Mouse (Mus musculus) lung, embryonic 15.5 days (tissue): Measurements from ENCODE around the gene Capn8. TPM values are rescaled to one million over a fixed set of nuclear protein-coding genes. Genes with fewer than 3 reads are reported as not detected.

ENCODE experiments used
- ATAC-seq: fragments of 200-750 bp; cut with Nextera tagmentation; 2 replicates; pipeline ENCODE4 v1.8.0; 2017; ENCODE audit warnings: moderate number of reproducible peaks, borderline replicate concordance; ENCODE audit not compliant: low FRiP score, low TSS enrichment; ENCODE audit errors: extremely low read depth
- H3K27ac ChIP-seq: fragments of 300-500 bp; sonication (generic); 2 replicates; pipeline ENCODE4 v1.5.1; 2015; ENCODE audit warnings: moderate library complexity, mild to moderate bottlenecking, inconsistent platforms
- H3K27me3 ChIP-seq: fragments of 300-500 bp; sonication (generic); 2 replicates; pipeline ENCODE4 v1.6.1; 2015; ENCODE audit warnings: inconsistent platforms
- H3K36me3 ChIP-seq: fragments of 300-500 bp; sonication (generic); 2 replicates; pipeline ENCODE4 v1.6.1; 2015; ENCODE audit warnings: inconsistent platforms
- H3K4me1 ChIP-seq: fragments of 300-500 bp; sonication (generic); 2 replicates; pipeline ENCODE4 v1.6.1; 2015; ENCODE audit warnings: inconsistent platforms
- H3K4me2 ChIP-seq: fragments of 300-500 bp; sonication (generic); 2 replicates; pipeline ENCODE4 v1.6.1; 2015; ENCODE audit warnings: inconsistent platforms, mild to moderate bottlenecking, moderate library complexity
- H3K4me3 ChIP-seq: fragments of 300-500 bp; sonication (generic); 2 replicates; pipeline ENCODE4 v1.5.1; 2015; ENCODE audit warnings: mild to moderate bottlenecking, inconsistent platforms
- H3K9ac ChIP-seq: fragments of 300-500 bp; sonication (generic); 2 replicates; pipeline ENCODE4 v1.6.1; 2015; ENCODE audit warnings: inconsistent platforms
- H3K9me3 ChIP-seq: fragments of 300-500 bp; sonication (generic); 2 replicates; pipeline ENCODE4 v1.6.1; 2016; ENCODE audit warnings: inconsistent platforms
- WGBS: fragments of 180-500 bp; shearing (Covaris S2); methylation state at CpG from one replicate; pipeline ENCODE4 v1.1.7; 2015; 5-methylcytosine and 5-hydroxymethylcytosine counted together
- polyA plus RNA-seq: library from polyadenylated mRNA; unstranded; fragments of >200 nt; fragmentation: Nextera tagmentation; extraction: Ambion mirVana; gene quantifications from 2 replicates; pipeline ENCODE4 v1.2.1, GENCODE M21; 2015

Capn8 gene
- polyA plus RNA-seq, 1 experiment from 2014 or later, result not detected

DNA sequence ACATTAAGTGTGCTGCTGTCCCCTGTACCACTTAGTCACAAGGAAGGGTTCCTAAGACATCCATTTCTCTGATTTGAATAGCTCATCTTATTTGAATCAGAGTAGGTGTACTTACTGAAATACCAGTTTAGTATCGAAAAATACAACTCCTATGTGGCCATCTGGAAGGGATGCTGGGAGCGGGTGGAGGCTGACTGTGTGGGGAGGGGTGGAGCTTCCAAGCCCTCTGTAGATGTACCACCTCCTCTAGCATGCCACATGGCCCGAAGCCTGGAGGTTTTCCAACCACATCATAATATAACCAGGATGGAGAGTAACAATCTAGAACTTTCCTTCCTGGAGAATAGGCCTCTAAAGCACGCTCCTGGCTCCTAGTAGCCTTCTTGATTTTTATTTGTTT is 6.5 kb upstream of the Capn8 start:
- H3K27me3 ChIP-seq, result no peaks in the 10 kb centered on the region; the same call in 1 of the 2 replicates
- no peaks in the 10 kb centered on the region for H3K9me3 ChIP-seq
- no peak overlapping the region for H3K9ac ChIP-seq
- no peak overlapping the region for H3K27ac ChIP-seq
- peaks cover 19% of the 10 kb centered on the region for H3K4me1 ChIP-seq
- WGBS, result 78% methylated on average over 4 of the region's 4 CpGs
- no peak for ATAC-seq
- no peak overlapping the region for H3K4me2 ChIP-seq
- no peak overlapping the region for H3K4me3 ChIP-seq
- H3K36me3 ChIP-seq, result no peaks in the 10 kb centered on the region

DNA sequence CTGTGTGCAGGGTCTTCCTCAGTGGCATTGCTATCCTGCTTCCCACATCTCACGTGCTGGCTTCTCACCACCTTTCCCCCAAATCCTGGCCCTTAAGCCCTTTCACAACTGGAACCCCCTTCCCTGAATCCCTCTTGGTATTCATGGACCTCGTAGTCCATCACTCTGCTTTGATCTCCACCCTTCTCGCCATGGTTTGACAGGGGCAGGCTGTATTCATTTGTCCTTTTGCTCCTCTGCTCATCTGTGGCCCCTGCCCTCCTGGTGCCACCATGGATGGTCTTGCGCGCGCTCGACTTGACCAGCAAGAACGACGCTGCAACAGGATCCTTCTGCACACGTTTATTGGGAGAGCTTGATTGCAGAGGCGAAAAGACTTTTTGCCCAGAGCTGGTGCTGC is 5.3 kb upstream of the Capn8 start:
- no peak overlapping the region for H3K9ac ChIP-seq
- WGBS, result 79% methylated on average over 11 of the region's 11 CpGs
- no peak overlapping the region for H3K4me2 ChIP-seq
- H3K4me1 ChIP-seq, result peaks cover 22% of the 10 kb centered on the region
- H3K4me3 ChIP-seq, result no peak overlapping the region
- no peaks in the 10 kb centered on the region; the same call in 1 of the 2 replicates for H3K27me3 ChIP-seq
- no peaks in the 10 kb centered on the region for H3K9me3 ChIP-seq
- no peak overlapping the region for H3K27ac ChIP-seq
- ATAC-seq, result no peak
- no peaks in the 10 kb centered on the region for H3K36me3 ChIP-seq

DNA sequence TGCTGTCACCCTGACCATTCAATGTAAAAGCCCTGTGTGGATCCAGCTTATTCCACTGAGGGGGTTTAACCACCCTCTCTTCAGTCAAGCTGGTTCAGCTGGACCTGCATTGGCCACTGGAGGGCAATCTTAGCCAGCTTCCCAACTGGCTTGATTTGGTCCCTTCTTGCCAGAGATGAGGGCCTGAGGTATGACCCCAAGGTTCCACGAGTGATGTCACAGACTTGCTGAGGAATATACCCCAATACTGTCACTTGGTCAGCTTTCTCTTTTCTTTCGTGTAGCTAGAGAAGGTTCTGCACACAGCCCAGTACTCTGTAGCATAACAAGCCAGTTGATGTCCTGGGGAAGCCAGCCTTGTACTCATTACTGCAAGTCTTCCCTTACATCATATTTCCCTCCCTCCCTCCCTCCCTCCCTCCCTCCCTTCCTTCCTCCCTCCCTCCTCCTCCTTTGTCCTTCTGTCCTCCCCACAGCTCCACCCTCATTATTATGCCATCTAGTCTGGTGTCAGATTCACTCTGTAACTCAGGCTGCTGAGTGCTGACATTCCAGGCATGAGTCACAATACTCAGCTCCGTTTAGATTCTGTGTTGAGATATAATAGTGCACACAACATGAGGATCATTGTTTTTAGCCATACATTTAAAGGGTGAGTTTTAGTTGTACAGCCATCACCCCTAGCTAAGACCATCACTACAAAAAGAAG is 4.3 kb upstream of the Capn8 start:
- Histone ChIP-seq H3K9ac (no peak overlapping the region), H3K4me2 (no peak overlapping the region), H3K27ac (no peak overlapping the region), H3K4me3 (no peak overlapping the region), H3K4me1 (peaks cover 22% of the 10 kb centered on the region), H3K27me3 (no peaks in the 10 kb centered on the region; the same call in 1 of the 2 replicates), H3K36me3 (no peaks in the 10 kb centered on the region), H3K9me3 (no peaks in the 10 kb centered on the region)
- peak; percentile 28; the same call in 1 of the 2 replicates for ATAC-seq
- 11% methylated on average over 3 of the region's 3 CpGs for WGBS

DNA sequence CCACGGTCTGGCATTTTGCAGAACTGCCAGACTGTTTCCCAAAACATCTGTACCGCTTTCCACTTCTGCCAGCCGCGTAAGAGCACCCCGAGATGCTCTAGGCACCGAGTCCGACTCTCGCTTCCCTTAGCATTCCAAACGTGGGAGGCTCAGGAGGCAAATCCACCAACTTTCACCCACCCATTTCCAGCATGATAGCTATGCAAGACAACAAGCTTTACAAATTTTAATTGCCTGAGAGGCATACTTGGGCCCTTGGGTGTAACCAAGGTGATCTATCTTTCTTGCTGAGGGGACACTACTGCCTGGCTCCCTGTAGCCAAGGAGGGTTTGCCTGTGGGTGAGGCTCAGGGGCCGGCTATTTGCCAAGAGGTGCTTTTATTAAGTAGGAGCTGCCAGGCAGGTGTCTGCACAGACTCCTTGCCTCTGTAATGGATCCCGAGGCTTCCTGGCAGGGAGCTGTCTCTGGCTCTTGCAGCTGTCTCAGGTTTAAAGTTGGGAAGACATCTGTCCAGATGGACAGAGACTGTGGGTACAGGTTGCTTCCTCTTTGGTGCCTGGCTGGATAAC is 2.8 kb upstream of the Capn8 start:
- peak overlapping the region; percentile 35; the same call in 1 of the 2 replicates for H3K27ac ChIP-seq
- H3K4me3 ChIP-seq, result no peak overlapping the region
- 72% methylated on average over 11 of the region's 11 CpGs for WGBS
- no peaks in the 10 kb centered on the region; the same call in 1 of the 2 replicates for H3K27me3 ChIP-seq
- H3K9me3 ChIP-seq, result no peaks in the 10 kb centered on the region
- ATAC-seq, result no peak
- peak overlapping the region; percentile 20 for H3K4me2 ChIP-seq
- peaks cover 22% of the 10 kb centered on the region for H3K4me1 ChIP-seq
- H3K9ac ChIP-seq, result no peak overlapping the region
- no peaks in the 10 kb centered on the region for H3K36me3 ChIP-seq

DNA sequence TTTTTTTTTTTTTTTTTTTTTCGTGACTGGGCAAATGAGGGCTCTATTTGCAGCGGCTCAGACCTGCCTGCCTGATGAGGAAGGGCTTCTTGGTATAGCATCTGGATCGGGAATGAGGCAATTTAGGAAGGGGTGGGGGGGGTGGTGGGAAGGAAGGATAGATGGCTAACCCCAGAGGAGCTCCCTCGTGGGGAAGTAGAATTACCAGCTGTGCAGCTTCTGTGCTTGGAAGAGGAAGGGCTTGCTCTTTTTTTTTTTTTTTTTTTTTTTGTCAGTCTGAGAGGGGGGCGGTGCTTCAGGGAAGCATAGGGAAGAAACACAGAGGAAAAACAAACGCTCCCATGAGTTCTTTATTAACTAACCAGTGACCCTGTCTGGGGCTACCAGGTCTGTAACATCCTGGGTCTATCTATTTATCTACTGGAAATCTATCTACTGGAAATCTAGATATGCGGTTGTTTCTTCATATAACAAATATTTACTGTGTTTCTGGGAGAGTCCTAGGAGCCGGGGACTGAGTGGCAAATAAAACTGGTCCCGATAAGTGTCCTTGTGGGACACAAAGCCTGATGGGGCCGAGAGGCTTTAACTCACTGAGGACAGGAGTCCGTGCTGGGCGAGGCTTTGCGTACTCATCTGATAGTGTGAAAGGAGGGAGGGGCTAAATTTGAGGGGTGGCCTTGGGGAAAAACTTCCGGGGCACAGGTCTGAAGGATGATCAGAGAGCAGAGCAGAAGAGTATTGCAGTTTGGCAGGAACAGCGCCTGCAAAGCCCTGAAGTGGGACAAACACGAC is 2.0 kb upstream of the Capn8 start:
- Histone ChIP-seq H3K4me2 (peak overlapping the region; percentile 20), H3K4me1 (peaks cover 22% of the 10 kb centered on the region), H3K36me3 (no peaks in the 10 kb centered on the region), H3K27ac (peak overlapping the region; percentile 35; the same call in 1 of the 2 replicates), H3K4me3 (no peak overlapping the region), H3K27me3 (no peaks in the 10 kb centered on the region; the same call in 1 of the 2 replicates), H3K9me3 (no peaks in the 10 kb centered on the region), H3K9ac (no peak overlapping the region)
- ATAC-seq, result 0 out of 2 replicates have a peak, but pooled peaks have one; percentile 31
- WGBS, result 23% methylated on average over 16 of the region's 16 CpGs

DNA sequence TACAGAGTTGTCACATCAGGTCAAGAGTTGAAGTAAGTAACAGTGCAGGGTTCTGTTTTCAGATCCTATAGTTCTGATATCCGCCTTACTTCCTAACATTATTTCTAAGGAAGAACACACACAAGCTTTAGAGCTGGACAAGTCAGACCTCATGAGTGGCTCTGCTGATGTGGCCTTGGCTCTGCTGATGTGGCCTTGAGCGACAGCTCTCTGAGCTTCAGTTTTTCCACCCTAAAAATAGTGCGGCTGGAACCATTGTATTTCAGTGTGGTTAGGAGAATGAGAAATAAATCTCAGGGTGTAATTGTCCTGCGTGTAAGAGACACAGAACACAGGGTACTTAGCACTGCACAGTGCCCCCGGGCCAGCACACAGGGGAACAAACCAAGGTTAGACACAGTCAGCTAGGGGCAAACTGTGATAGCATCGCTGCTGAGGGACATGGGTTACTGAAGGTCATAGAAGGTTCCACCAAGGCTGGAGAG is 586 bp downstream of the Capn8 start:
- H3K4me2 ChIP-seq, result no peak overlapping the region
- H3K4me1 ChIP-seq, result peaks cover 22% of the 10 kb centered on the region
- no peak overlapping the region for H3K4me3 ChIP-seq
- ATAC-seq, result no peak
- H3K9ac ChIP-seq, result no peak overlapping the region
- H3K36me3 ChIP-seq, result no peaks in the 10 kb centered on the region
- H3K9me3 ChIP-seq, result no peaks in the 10 kb centered on the region
- H3K27me3 ChIP-seq, result no peaks in the 10 kb centered on the region; the same call in 1 of the 2 replicates
- no peak overlapping the region for H3K27ac ChIP-seq
- WGBS, result 85% methylated on average over 6 of the region's 6 CpGs

DNA sequence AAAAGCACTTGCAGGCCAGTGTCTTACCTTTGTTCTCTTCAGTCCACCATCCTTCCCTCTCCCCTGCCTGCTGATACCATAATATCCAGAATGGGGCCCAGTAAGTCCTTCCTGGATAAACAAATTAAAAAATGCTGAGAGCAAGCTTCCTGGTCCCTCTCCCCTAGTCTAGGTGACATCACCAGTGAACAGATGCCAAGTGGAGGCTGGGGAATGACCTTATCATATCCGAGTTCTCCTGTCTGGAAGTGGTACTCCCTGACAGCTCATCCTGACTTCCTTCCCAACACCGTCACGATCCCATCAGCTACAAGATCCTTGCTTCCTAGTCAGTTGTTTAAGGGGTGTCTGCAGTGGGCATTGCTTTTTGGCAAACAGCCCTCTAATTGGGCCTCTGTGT is 6.3 kb downstream of the Capn8 start:
- Histone ChIP-seq H3K27ac (no peak overlapping the region), H3K36me3 (no peaks in the 10 kb centered on the region), H3K9me3 (no peaks in the 10 kb centered on the region), H3K4me1 (peaks cover 21% of the 10 kb centered on the region), H3K4me3 (no peak overlapping the region), H3K4me2 (no peak overlapping the region), H3K9ac (no peak overlapping the region), H3K27me3 (no peaks in the 10 kb centered on the region)
- WGBS, result 43% methylated on average over 3 of the region's 3 CpGs
- no peak for ATAC-seq

DNA sequence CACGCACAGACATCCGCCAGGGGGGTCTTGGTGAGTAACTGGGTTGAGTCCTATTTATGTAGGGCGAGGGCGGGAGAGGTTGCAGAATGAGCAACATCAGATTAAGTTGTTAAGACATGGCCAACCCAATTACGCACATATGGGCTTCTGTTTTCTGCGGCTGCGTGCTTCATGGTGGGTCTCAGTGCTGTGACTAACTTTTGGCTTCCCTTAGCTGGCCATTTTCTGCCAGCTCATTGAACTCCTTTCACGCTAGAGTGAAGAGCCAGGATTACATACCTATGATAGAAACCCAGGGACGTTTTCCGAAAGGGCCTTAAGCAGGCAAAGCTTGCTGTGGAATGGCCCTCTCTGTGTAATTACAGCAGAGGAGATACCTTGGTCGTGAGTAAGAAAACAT is 7.2 kb downstream of the Capn8 start:
- no peak overlapping the region for H3K27ac ChIP-seq
- H3K4me2 ChIP-seq, result no peak overlapping the region
- no peaks in the 10 kb centered on the region for H3K27me3 ChIP-seq
- no peak overlapping the region for H3K9ac ChIP-seq
- no peaks in the 10 kb centered on the region for H3K36me3 ChIP-seq
- peaks cover 21% of the 10 kb centered on the region for H3K4me1 ChIP-seq
- no peak for ATAC-seq
- no peaks in the 10 kb centered on the region for H3K9me3 ChIP-seq
- 85% methylated on average over 11 of the region's 11 CpGs for WGBS
- no peak overlapping the region for H3K4me3 ChIP-seq

DNA sequence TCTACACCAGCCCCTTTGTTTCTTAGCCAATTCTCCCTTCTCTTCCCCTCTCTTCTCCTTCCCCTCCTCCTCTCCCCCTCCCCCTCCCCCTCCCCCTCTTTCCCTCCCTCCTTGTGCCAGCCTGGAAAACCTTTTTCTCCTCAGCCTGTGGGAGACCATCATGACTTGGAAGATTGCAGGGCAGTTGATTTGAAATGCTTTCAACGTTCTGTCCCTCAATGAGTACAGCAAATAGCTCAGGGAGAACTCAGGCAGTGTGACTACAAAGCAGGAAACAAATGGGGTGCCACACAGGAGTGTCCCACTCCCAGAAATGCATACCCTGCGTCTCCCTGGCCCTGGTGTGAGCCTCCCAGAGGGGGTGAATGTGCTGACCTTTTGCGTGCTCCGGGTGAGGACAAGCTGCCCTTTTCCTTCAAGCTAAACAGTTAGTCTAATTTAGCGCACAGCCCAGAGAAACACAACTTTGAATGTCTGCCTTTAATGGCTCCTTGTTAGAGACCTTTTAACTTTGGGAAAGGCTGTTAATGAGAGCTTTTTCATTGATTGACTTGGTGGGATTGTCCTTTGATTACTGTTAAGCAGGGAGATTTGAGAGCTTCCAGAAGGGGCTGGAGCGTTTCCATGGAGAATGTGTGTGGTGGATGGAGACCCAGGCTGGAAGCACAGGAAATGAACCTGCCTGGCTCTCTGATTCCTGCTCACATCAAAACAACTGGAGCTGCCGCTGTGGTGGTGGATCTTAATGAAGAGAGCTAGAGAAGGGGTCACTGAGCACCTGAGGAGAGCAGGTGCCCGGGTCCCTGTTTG is 9.3 kb downstream of the Capn8 start:
- H3K9me3 ChIP-seq, result no peaks in the 10 kb centered on the region
- H3K4me3 ChIP-seq, result no peak overlapping the region
- no peaks in the 10 kb centered on the region for H3K36me3 ChIP-seq
- ATAC-seq, result no peak
- H3K4me1 ChIP-seq, result peaks cover 21% of the 10 kb centered on the region
- no peak overlapping the region for H3K9ac ChIP-seq
- no peak overlapping the region for H3K4me2 ChIP-seq
- WGBS, result 28% methylated on average over 8 of the region's 8 CpGs
- 0 out of 2 replicates have a peak overlapping the region, but pooled peaks have one; percentile 25 for H3K27ac ChIP-seq
- H3K27me3 ChIP-seq, result no peaks in the 10 kb centered on the region

DNA sequence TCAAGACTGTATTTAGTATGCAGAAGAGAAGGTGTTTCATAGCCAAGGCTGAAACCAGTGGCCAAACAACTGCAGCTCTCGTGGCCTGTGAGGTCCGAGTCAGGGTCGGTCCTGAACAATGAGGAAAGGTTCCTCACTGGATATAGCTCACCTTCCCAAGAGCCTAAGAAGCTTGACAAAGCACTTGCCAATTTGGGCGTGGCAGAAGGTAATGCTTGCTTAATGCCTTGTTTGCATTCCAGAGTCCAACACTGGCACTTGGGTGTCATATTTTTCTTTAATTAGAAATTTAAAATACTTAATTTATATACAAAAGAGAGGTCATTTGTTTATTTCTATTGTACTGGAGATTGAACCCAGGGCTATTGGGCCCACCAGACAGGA is 9.9 kb downstream of the Capn8 start:
- H3K9me3 ChIP-seq, result no peaks in the 10 kb centered on the region
- 52% methylated on average over 4 of the region's 4 CpGs for WGBS
- 0 out of 2 replicates have a peak overlapping the region, but pooled peaks have one; percentile 25 for H3K27ac ChIP-seq
- H3K4me3 ChIP-seq, result no peak overlapping the region
- H3K4me2 ChIP-seq, result no peak overlapping the region
- peaks cover 21% of the 10 kb centered on the region for H3K4me1 ChIP-seq
- H3K27me3 ChIP-seq, result no peaks in the 10 kb centered on the region
- no peak for ATAC-seq
- H3K36me3 ChIP-seq, result no peaks in the 10 kb centered on the region
- no peak overlapping the region for H3K9ac ChIP-seq

DNA sequence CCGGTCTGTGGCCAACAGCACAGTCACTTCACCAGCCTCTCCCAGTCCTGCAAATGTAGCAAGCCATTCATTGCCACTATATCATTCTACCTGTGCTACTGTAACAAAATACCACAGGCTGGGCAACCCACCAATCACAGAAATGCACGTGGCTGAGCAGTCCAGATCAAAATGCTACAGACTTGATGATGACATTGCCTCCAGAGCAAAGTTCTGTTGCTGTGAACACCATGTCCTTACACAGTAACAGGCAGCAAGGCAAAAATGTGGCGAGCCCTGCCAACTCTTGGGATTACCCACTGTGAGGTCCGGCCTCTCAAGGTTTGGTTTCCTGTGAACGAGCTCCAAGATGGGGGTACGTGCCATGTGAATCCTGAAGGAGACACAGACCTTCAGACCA is 19.4 kb downstream of the Capn8 start:
- Histone ChIP-seq H3K4me1 (peaks cover 10% of the 10 kb centered on the region), H3K9me3 (no peaks in the 10 kb centered on the region), H3K4me2 (no peak overlapping the region), H3K36me3 (no peaks in the 10 kb centered on the region), H3K27me3 (no peaks in the 10 kb centered on the region), H3K4me3 (no peak overlapping the region), H3K27ac (no peak overlapping the region), H3K9ac (no peak overlapping the region)
- no peak for ATAC-seq
- 80% methylated on average over 6 of the region's 6 CpGs for WGBS
